Mouse (Mus musculus): Measurements from ENCODE around the gene Rbm17.
"Not testable (repeated sequence)": the region's sequence is repeated elsewhere in the genome, so short reads cannot be mapped to it uniquely, and the experiment has no call there.

The Rbm17 gene

GRCm38 (mm10) chr2:11604053-11604452 lies at the start of gene Rbm17:
Gene Rbm17 (minus strand): TSS chr2:11604153.
- DNase-seq (ENCODE audit: low spot score in 2 of 2), result no peak

GRCm38 (mm10) chr2:11653330-11653729 lies 49.4 kb upstream of the Rbm17 start:
- peak; percentile 86 to 90 for DNase-seq (ENCODE audit: low spot score in 2 of 2)

GRCm38 (mm10) chr2:11652780-11653179 lies 48.8 kb upstream of the Rbm17 start:
- no peak for DNase-seq (ENCODE audit: low spot score in 2 of 2)

- DNase-seq (ENCODE audit: low spot score in 2 of 2), result no peak
Observed at GRCm38 (mm10) chr2:11652196-11652595, 48.2 kb upstream of the Rbm17 start.

GRCm38 (mm10) chr2:11651476-11651875 lies 47.5 kb upstream of the Rbm17 start:
- DNase-seq (ENCODE audit: low spot score in 2 of 2), result peak; percentile 30 to 40

GRCm38 (mm10) chr2:11645297-11645696 lies 41.3 kb upstream of the Rbm17 start:
- DNase-seq (ENCODE audit: low spot score in 2 of 2), result no peak

- no peak for DNase-seq (ENCODE audit: low spot score in 2 of 2)
Observed at GRCm38 (mm10) chr2:11644057-11644456, 40.1 kb upstream of the Rbm17 start.

- DNase-seq (ENCODE audit: low spot score in 2 of 2), result no peak
Observed at GRCm38 (mm10) chr2:11642451-11642941, 38.5 kb upstream of the Rbm17 start, which contains the start of gene Il2ra. Gene Il2ra (plus strand): TSS chr2:11642807.

- DNase-seq (ENCODE audit: low spot score in 2 of 2), result peak in 1 of 2 experiments; percentile 58
Observed at GRCm38 (mm10) chr2:11637115-11637514, 33.2 kb upstream of the Rbm17 start.

GRCm38 (mm10) chr2:11636138-11636480 lies 32.2 kb upstream of the Rbm17 start:
- no peak for DNase-seq (ENCODE audit: low spot score in 2 of 2)

- DNase-seq (ENCODE audit: low spot score in 2 of 2), result peak in 1 of 2 experiments; percentile 24
Observed at GRCm38 (mm10) chr2:11635471-11636137, 31.7 kb upstream of the Rbm17 start.

- DNase-seq (ENCODE audit: low spot score in 2 of 2), result no peak
Observed at GRCm38 (mm10) chr2:11635035-11635434, 31.1 kb upstream of the Rbm17 start.

GRCm38 (mm10) chr2:11625890-11626289 lies 21.9 kb upstream of the Rbm17 start, which contains the start of gene Gm17490:
Gene Gm17490 (minus strand): TSS chr2:11626264.
- DNase-seq (ENCODE audit: low spot score in 2 of 2), result no peak

GRCm38 (mm10) chr2:11623726-11624125 lies 19.8 kb upstream of the Rbm17 start:
- DNase-seq (ENCODE audit: low spot score in 2 of 2), result no peak

GRCm38 (mm10) chr2:11623173-11623572 lies 19.2 kb upstream of the Rbm17 start:
- DNase-seq (ENCODE audit: low spot score in 2 of 2), result no peak

GRCm38 (mm10) chr2:11619598-11619997 lies 15.6 kb upstream of the Rbm17 start:
- no peak for DNase-seq (ENCODE audit: low spot score in 2 of 2)

GRCm38 (mm10) chr2:11616846-11617245 lies 12.9 kb upstream of the Rbm17 start:
- no peak for DNase-seq (ENCODE audit: low spot score in 2 of 2)

GRCm38 (mm10) chr2:11612939-11613338 lies 9.0 kb upstream of the Rbm17 start:
- DNase-seq (ENCODE audit: low spot score in 2 of 2), result not testable (repeated sequence)

- DNase-seq (ENCODE audit: low spot score in 2 of 2), result not testable (repeated sequence)
Observed at GRCm38 (mm10) chr2:11606718-11607117, 2.8 kb upstream of the Rbm17 start.

GRCm38 (mm10) chr2:11604911-11605310 lies 958 bp upstream of the Rbm17 start:
- DNase-seq (ENCODE audit: low spot score in 2 of 2), result no peak

- DNase-seq (ENCODE audit: low spot score in 2 of 2), result peak; percentile 92 to 94
Observed at GRCm38 (mm10) chr2:11602506-11603489, 1.2 kb downstream of the Rbm17 start.

GRCm38 (mm10) chr2:11601795-11602194 lies 2.2 kb downstream of the Rbm17 start:
- no peak for DNase-seq (ENCODE audit: low spot score in 2 of 2)

Measured in natural killer cell, adult 2 months (primary cell).